Mouse (Mus musculus): ENCODE measurements at regions not wholly inside any gene's neighbourhood (a gene's known extent, or its start where the extent isn't known, plus 50 kb on each side); places are given as distances from the start of the nearest gene placed in this dataset.

DNA sequence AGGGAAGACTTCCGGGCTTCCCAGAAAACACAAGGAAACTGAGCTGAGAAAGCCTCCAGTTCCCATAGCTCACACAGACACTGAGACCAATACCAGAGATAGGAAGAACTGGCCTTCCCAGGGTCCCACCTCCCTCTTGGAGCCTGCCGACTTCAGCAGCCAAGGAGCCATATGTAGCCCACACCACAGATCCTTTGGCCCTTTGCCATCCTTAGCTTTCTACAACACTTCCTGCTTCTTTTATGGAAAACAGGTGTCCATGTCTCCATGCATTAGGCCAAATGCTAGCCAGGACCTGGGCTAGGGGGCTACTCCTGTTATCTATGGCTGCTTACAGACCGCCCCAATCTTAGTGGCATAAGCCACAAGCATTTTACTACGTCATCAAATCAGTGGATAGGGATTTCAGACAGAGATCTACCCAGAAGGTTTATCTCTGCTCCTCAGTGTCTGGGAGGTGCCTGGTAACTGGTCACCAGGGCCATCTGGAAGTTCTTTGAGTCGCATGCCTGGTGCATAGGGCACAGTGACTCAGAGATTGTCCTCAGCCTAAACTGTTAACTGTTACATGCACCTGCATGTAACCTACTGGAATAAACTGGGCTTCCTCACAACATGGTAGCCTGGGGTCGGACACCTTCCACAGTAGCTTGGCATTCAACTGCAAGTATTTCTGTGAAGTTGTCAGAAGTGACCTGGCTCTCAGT is 378.4 kb downstream of the H2al1j start:
- H3K4me2 ChIP-seq: no peak overlapping the region
- H3K27me3 ChIP-seq (replicated peaks): 0 out of 2 replicates have a peak, but pooled peaks cover 2% of the 10 kb centered on the region
- H3K36me3 ChIP-seq: no peaks in the 10 kb centered on the region
- no peaks in the 10 kb centered on the region for H3K4me1 ChIP-seq
- no peak overlapping the region for H3K4me3 ChIP-seq (replicated peaks)
- no peak overlapping the region for H3K9ac ChIP-seq
- H3K9me3 ChIP-seq: no peaks in the 10 kb centered on the region
- ATAC-seq (ENCODE audit: insufficient read depth, low FRiP score, low read depth): no peak
- WGBS: 78% methylated on average over 6 of the region's 6 CpGs
- no peak overlapping the region for H3K27ac ChIP-seq

DNA sequence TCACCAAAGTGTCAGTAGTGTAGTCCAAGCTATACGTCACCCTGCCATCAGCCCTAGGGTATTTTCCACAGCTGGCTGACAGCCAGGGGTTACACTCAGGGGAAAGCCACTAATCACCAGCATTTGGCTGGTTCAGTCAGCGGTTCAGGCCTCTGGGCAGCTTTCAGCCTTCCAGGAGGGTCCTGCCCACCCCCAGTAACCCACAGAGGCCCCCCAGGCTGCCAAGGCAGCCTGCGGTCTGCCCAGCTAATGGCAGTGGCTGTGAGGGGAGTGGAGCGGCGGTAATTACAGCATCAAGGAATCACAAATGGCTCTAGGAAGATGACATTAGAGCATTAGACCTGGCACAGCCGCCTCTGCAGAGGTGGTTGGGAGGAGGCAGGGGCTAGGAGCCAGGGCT is 379.7 kb downstream of the H2al1j start:
- Histone ChIP-seq H3K27ac (no peak overlapping the region), H3K36me3 (no peaks in the 10 kb centered on the region), H3K27me3 (replicated peaks) (0 out of 2 replicates have a peak, but pooled peaks cover 2% of the 10 kb centered on the region), H3K4me1 (no peaks in the 10 kb centered on the region), H3K4me2 (no peak overlapping the region), H3K9me3 (no peaks in the 10 kb centered on the region), H3K9ac (no peak overlapping the region), H3K4me3 (replicated peaks) (no peak overlapping the region)
- ATAC-seq (ENCODE audit: insufficient read depth, low FRiP score, low read depth): no peak
- 69% methylated on average over 6 of the region's 6 CpGs for WGBS

DNA sequence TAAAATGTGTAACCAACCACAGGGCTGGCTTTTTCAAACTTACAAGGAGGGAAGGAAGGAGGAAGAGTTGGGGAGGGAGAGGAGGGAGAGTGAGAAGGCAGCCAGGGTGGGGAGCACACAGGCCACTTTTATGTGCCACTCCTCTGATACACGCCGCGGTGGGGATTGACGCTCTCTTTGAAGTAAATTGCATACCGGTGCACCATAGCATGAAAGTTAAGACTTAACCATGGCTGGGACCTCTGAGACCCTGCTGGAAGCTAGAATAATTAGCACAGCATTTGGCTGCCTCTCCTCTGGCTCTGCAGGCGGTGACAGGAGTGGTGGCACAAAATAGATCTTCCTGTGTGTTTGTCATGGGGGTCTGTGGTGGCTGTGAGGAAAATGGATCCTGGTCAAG is 380.7 kb downstream of the H2al1j start:
- no peak overlapping the region for H3K27ac ChIP-seq
- no peaks in the 10 kb centered on the region for H3K9me3 ChIP-seq
- no peak overlapping the region for H3K4me2 ChIP-seq
- no peak for ATAC-seq (ENCODE audit: insufficient read depth, low FRiP score, low read depth)
- no peaks in the 10 kb centered on the region for H3K4me1 ChIP-seq
- no peak overlapping the region for H3K9ac ChIP-seq
- H3K4me3 ChIP-seq (replicated peaks): no peak overlapping the region
- WGBS: 42% methylated on average over 6 of the region's 6 CpGs
- 0 out of 2 replicates have a peak, but pooled peaks cover 2% of the 10 kb centered on the region for H3K27me3 ChIP-seq (replicated peaks)
- no peaks in the 10 kb centered on the region for H3K36me3 ChIP-seq

DNA sequence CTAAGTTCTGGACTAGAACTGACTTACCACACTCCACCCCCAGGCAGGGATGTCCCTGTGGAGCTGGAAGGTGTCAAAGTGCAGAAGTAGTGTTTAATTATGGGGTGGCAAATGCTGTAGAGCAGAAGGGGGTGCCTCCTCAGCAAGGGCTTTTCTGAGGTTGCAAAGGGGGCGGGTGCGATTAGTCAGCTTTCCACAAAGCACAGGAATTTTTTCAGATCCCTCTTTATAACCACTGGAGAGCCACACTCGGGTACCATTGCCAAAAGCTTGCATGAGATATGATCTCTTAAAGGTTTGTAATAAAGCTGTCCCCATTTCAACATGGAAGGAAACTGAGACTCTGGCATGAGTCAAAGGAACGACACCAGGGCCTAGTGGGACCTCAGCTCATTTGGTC is 381.7 kb downstream of the H2al1j start:
- no peak overlapping the region for H3K4me3 ChIP-seq (replicated peaks)
- H3K27me3 ChIP-seq (replicated peaks): 0 out of 2 replicates have a peak, but pooled peaks cover 2% of the 10 kb centered on the region
- H3K27ac ChIP-seq: no peak overlapping the region
- no peaks in the 10 kb centered on the region for H3K9me3 ChIP-seq
- H3K9ac ChIP-seq: no peak overlapping the region
- no peaks in the 10 kb centered on the region for H3K4me1 ChIP-seq
- H3K36me3 ChIP-seq: no peaks in the 10 kb centered on the region
- 70% methylated on average over 4 of the region's 4 CpGs for WGBS
- H3K4me2 ChIP-seq: no peak overlapping the region
- ATAC-seq (ENCODE audit: insufficient read depth, low FRiP score, low read depth): no peak

DNA sequence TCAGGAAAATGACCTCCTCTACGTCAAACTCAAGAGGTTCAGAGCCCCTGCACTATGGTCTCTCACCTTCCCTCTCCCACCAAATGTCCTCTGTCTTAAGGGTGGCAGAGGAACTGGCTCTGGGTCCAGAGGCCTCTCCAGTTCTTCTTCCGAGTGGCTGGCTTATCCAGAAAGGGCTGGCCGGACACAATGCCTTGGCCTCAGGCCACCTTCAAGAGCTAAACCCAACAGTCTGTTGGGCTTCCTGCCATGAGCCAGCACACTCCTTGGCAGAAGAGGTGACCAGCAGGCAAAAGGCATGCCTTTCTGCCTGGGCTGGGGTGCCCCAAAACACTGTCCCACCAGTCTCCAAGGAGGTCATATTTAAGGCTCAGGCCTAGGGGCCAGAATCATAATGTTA is 385.8 kb downstream of the H2al1j start:
- ATAC-seq (ENCODE audit: insufficient read depth, low FRiP score, low read depth): no peak
- 0 out of 2 replicates have a peak, but pooled peaks cover 2% of the 10 kb centered on the region for H3K27me3 ChIP-seq (replicated peaks)
- no peak overlapping the region for H3K27ac ChIP-seq
- no peaks in the 10 kb centered on the region for H3K9me3 ChIP-seq
- H3K9ac ChIP-seq: no peak overlapping the region
- no peak overlapping the region for H3K4me3 ChIP-seq (replicated peaks)
- H3K36me3 ChIP-seq: no peaks in the 10 kb centered on the region
- H3K4me1 ChIP-seq: no peaks in the 10 kb centered on the region
- no peak overlapping the region for H3K4me2 ChIP-seq
- WGBS: 92% methylated on average over 3 of the region's 3 CpGs

DNA sequence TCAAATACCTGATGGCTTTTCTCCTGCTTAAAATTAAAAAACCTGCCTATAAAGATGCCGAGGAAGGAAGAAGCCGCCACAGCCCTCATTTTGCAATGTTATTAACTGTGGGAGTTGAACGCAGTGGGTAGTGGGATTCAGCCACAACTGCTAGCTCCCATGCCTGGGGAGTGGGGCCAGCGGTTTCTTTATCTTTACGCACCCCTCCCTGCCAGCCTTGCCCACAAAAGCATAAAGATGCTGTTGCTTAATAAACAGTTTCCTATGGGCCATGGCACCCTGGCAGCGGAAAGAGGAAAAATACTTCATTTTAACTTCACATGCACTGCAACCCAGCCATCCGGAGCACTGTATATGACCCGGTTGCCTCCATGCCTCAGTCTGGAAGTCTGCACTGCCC is 389.2 kb downstream of the H2al1j start:
- Histone ChIP-seq H3K9me3 (no peaks in the 10 kb centered on the region), H3K27ac (no peak overlapping the region), H3K4me1 (0 out of 2 replicates have a peak, but pooled peaks cover 3% of the 10 kb centered on the region), H3K9ac (no peak overlapping the region), H3K4me2 (no peak overlapping the region), H3K36me3 (no peaks in the 10 kb centered on the region), H3K27me3 (replicated peaks) (no peaks in the 10 kb centered on the region), H3K4me3 (replicated peaks) (no peak overlapping the region)
- no peak for ATAC-seq (ENCODE audit: insufficient read depth, low FRiP score, low read depth)
- 71% methylated on average over 8 of the region's 8 CpGs for WGBS

DNA sequence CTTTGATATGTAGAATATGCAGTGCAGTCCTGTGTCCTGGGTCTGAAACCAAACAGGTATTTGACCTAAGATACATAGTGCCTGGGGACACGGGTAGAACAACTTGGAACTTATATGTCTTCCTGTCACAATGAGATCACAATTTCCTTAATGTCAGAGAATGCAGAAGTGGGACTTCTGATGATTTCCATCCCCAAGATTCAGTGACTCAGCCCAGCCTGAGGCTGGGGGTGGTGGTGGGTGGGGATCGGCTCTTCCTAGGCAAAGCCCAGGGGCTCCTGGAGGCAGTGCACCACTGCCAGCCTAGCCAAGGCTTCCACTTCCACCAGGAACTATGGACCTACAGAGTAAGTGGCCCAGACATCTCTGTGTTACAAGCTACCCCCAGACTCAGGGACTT is 391.2 kb downstream of the H2al1j start:
- 78% methylated on average over 2 of the region's 2 CpGs for WGBS
- Histone ChIP-seq H3K9me3 (no peaks in the 10 kb centered on the region), H3K27me3 (replicated peaks) (no peaks in the 10 kb centered on the region), H3K4me3 (replicated peaks) (no peak overlapping the region), H3K4me1 (0 out of 2 replicates have a peak, but pooled peaks cover 3% of the 10 kb centered on the region), H3K36me3 (no peaks in the 10 kb centered on the region), H3K27ac (no peak overlapping the region), H3K4me2 (no peak overlapping the region), H3K9ac (no peak overlapping the region)
- ATAC-seq (ENCODE audit: insufficient read depth, low FRiP score, low read depth): no peak

DNA sequence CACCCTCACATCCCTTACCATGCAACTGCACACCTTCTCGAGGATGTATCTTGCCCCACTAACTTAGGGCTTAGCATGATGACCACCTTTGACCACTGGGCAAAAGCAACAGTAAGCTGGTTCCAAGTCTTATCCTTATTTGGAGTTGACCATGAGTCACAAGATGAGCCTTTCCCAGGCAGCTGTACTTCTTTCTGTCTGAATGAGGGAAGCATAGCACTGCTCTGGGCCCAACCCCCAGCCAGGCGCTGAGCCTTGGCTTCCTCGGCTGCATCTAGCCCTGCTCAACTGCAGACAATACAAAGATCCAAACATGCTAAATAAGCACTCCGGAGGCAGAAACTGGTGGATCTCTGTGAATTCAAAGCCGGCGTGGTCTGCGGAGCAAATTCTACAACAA is 392.9 kb downstream of the H2al1j start:
- Histone ChIP-seq H3K4me3 (replicated peaks) (no peak overlapping the region), H3K4me2 (no peak overlapping the region), H3K9me3 (no peaks in the 10 kb centered on the region), H3K36me3 (no peaks in the 10 kb centered on the region), H3K9ac (no peak overlapping the region), H3K27me3 (replicated peaks) (0 out of 2 replicates have a peak, but pooled peaks cover 4% of the 10 kb centered on the region), H3K4me1 (0 out of 2 replicates have a peak, but pooled peaks cover 3% of the 10 kb centered on the region), H3K27ac (no peak overlapping the region)
- ATAC-seq (ENCODE audit: insufficient read depth, low FRiP score, low read depth): no peak
- 61% methylated on average over 7 of the region's 7 CpGs for WGBS

DNA sequence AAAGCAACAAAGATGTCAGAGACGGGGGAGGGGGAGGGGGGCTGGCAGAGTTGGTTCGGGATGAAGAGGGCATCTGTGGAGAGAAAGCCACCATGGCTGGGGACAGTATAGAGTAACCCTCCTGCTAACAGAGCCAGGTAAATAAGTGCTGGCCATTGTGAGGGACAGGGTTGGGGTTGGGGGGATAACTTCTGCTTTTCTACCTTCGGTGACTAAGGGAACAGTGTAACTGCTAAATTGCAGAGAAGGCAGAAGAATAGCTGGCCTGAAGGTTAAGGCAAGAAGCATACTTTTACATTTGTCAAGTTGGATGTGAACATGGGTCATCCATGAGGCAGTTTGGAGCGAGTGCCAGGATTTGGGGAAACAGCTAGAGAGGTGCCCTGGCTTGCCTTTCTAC is 395.1 kb downstream of the H2al1j start:
- H3K9me3 ChIP-seq: no peaks in the 10 kb centered on the region
- H3K36me3 ChIP-seq: no peaks in the 10 kb centered on the region
- H3K27me3 ChIP-seq (replicated peaks): 0 out of 2 replicates have a peak, but pooled peaks cover 4% of the 10 kb centered on the region
- H3K4me1 ChIP-seq: 0 out of 2 replicates have a peak, but pooled peaks cover 3% of the 10 kb centered on the region
- 61% methylated on average over 4 of the region's 4 CpGs for WGBS
- H3K27ac ChIP-seq: no peak overlapping the region
- no peak overlapping the region for H3K4me2 ChIP-seq
- no peak for ATAC-seq (ENCODE audit: insufficient read depth, low FRiP score, low read depth)
- no peak overlapping the region for H3K4me3 ChIP-seq (replicated peaks)
- H3K9ac ChIP-seq: no peak overlapping the region

DNA sequence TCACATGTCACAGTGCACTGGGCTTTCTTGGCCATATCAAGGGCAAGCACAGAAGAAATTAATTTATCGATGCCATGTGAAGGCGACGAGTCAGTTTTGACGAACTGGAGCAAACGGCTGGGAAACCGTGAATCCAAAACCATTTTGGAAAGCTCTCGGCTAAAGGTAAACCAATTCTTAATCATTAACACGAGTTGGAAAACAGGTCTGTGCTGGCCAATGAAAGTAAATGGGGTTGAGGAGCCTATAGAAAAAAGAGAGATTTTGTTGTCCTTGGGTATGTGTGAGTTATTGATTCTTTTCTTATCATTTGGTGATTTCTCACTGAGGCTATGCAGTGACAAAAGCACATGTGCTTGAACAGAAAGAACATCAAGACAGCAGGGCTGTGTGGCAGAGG is 397.1 kb downstream of the H2al1j start:
- WGBS: 73% methylated on average over 8 of the region's 8 CpGs
- Histone ChIP-seq H3K27me3 (replicated peaks) (0 out of 2 replicates have a peak, but pooled peaks cover 4% of the 10 kb centered on the region), H3K9me3 (no peaks in the 10 kb centered on the region), H3K27ac (no peak overlapping the region), H3K4me1 (0 out of 2 replicates have a peak, but pooled peaks cover 3% of the 10 kb centered on the region), H3K36me3 (no peaks in the 10 kb centered on the region), H3K4me3 (replicated peaks) (no peak overlapping the region), H3K4me2 (no peak overlapping the region), H3K9ac (no peak overlapping the region)
- ATAC-seq (ENCODE audit: insufficient read depth, low FRiP score, low read depth): no peak

DNA sequence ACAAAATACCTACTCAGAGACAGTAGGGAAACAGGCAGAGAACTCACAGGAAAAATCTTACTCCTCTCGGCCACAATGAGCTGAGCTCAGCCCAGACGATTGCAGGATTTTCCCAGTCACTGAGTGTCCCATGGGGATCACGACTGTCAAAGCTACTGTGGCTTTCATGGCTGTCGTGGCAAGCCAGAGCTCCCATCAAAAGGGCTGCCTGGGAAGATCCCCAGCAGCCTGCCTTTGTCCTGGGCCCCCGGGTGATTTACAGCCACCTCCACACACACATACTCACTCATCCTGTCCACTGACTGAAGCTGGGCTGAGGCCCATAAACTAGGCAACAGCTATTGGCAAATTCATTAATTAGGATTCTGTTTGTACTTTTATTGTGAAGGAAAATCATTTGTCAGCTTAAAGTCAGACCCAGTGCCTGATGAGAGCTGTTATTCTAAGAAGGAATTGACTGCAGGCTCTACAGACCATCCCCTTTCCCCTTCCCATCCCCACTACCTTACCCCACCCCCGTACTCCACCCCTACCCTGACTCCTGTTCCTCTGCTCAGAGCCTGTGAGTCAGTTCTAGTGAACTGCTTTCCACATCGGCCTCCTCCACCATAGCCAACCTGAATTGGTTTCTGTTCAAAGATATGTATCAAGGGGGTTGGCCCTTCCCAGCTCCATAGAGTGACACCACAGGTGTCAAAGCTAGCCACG is 399.1 kb downstream of the H2al1j start:
- 48% methylated on average over 8 of the region's 8 CpGs for WGBS

DNA sequence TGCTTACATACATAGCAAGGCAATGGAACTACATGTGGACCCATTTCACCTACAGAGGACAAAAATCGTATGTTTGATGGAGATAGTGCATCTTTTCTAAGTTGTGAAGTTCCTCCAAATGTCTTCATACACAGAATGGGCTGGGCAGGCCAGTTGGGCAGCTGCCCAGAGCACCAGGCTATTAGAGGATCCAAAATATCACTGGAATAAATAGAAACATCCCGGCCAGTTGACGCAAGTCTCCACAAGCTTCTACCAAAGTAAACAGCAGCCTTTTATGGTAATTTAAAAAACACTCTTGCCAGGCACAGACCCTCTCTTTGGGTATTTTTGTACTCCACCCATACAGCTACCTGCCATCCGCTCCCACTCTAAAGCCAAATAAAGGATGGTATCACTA is 400.9 kb downstream of the H2al1j start:
- H3K4me3 ChIP-seq (replicated peaks): no peak overlapping the region
- H3K36me3 ChIP-seq: no peaks in the 10 kb centered on the region
- no peaks in the 10 kb centered on the region for H3K9me3 ChIP-seq
- no peak overlapping the region for H3K4me2 ChIP-seq
- ATAC-seq (ENCODE audit: insufficient read depth, low FRiP score, low read depth): no peak
- no peak overlapping the region for H3K27ac ChIP-seq
- H3K27me3 ChIP-seq (replicated peaks): 0 out of 2 replicates have a peak, but pooled peaks cover 4% of the 10 kb centered on the region
- no peaks in the 10 kb centered on the region for H3K4me1 ChIP-seq
- no peak overlapping the region for H3K9ac ChIP-seq
- 65% methylated on average over 4 of the region's 4 CpGs for WGBS

More for the DNA sequence above, 399.1 kb downstream of the H2al1j start:
- no peaks in the 10 kb centered on the region for H3K36me3 ChIP-seq
- ATAC-seq (ENCODE audit: insufficient read depth, low FRiP score, low read depth): no peak
- 0 out of 2 replicates have a peak, but pooled peaks cover 4% of the 10 kb centered on the region for H3K27me3 ChIP-seq (replicated peaks)
- H3K27ac ChIP-seq: no peak overlapping the region
- no peaks in the 10 kb centered on the region for H3K4me1 ChIP-seq
- no peak overlapping the region for H3K9ac ChIP-seq
- no peak overlapping the region for H3K4me3 ChIP-seq (replicated peaks)
- no peaks in the 10 kb centered on the region for H3K9me3 ChIP-seq
- H3K4me2 ChIP-seq: no peak overlapping the region
